15 mouse cellular contexts compared by ENCODE assay signal in the genomic region with DNA sequence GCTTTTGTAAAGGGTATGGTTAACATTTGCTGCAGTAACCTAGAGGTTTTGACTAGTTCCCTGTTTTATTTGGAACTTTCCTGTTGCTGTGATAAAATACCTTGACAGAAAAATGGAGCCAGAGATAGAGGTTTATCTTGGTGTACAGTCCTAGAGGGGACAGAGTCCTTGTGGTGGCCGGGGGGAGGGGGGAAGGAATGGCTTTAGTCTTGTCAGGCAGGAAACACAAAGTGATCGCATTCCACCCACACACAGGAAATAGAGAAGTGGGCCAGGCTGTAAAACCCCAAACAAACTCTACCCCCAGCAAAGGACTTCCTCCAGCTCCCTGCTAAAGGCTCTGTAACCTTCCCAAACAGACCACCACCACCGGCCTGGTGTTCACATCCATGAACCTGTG.
DNase-seq lines count a peak whose midpoint lies in the region; ATAC-seq and TF ChIP-seq lines count a peak whose summit lies in the region.
"Had no signal": no experiment of that assay in that cellular context is flagged by ENCODE, and none has a peak within 500 bp of the region (broad histone marks: within the 10 kb centered on the region; RNA-seq: fewer than 3 reads in every experiment).

No protein-coding gene starts in this region.

- peak; percentile 38 for DNase-seq in thymus, adult 2 months
- no peak for DNase-seq in thymus, adult 18-20 months
- peak; percentile 39 for DNase-seq in induced T-regulatory cell, adult 2 months (ENCODE audit: low read depth)
- DNase-seq in gastrocnemius, adult 2 months: no peak
- no peak for DNase-seq in cerebellum, adult 18-20 months
- DNase-seq: cerebellum, postnatal 10 days; kidney, postnatal 25 days; left cerebral cortex, postnatal 4 days had no signal

- H3K27ac ChIP-seq in thymus, adult 2 months (ENCODE audit: control insufficient read depth, insufficient read depth, low read length): peak overlapping the region; percentile 59; the same call in 1 of the 2 replicates
- H3K27ac ChIP-seq in hindbrain, embryonic 13.5 days: no peak overlapping the region
- no peak overlapping the region for H3K27ac ChIP-seq in gastrocnemius, adult 2 months
- H3K27ac ChIP-seq in hindbrain, embryonic 16.5 days (ENCODE audit: low read depth, low read length): no peak overlapping the region
- H3K27ac ChIP-seq: embryonic facial prominence, embryonic 10.5 days; heart, embryonic 15.5 days; lung, embryonic 15.5 days had no signal

- H3K36me3 ChIP-seq in thymus, adult 2 months (ENCODE audit: control insufficient read depth, insufficient read depth, low read length): no peaks in the 10 kb centered on the region
- peaks cover 84% of the 10 kb centered on the region for H3K36me3 ChIP-seq in megakaryocyte, embryonic 14.5 days (replicated peaks; ENCODE audit: low read length)
- peaks cover 14% of the 10 kb centered on the region for H3K36me3 ChIP-seq in hindbrain, embryonic 13.5 days
- no peaks in the 10 kb centered on the region for H3K36me3 ChIP-seq in hindbrain, embryonic 16.5 days (ENCODE audit: control insufficient read depth, insufficient read depth, low read length)

- no peak for ATAC-seq in hindbrain, embryonic 13.5 days (ENCODE audit: low FRiP score)
- no peak for ATAC-seq in hindbrain, embryonic 16.5 days

- intact Hi-C loops in gastrocnemius, adult 2 months (cut with DNase I): no loop called here

- TF ChIP-seq CTCF in thymus, adult 2 months (IDR thresholded peaks at IDR 0.05; ENCODE audit: borderline replicate concordance, control insufficient read depth, extremely low read depth, insufficient read depth, low read length, poor library complexity): no peak
- TF ChIP-seq CTCF in gastrocnemius, adult 2 months (IDR thresholded peaks at IDR 0.05): no peak

- WGBS in thymus, adult 2 months: 7% methylated on average over 3 of the region's 3 CpGs
- 90% methylated on average over 3 of the region's 3 CpGs for WGBS in hindbrain, embryonic 13.5 days
- WGBS in hindbrain, embryonic 16.5 days: 82% methylated on average over 3 of the region's 3 CpGs

- no peak overlapping the region for H3K4me2 ChIP-seq in hindbrain, embryonic 13.5 days
- H3K4me2 ChIP-seq in hindbrain, embryonic 16.5 days (ENCODE audit: low read length): no peak overlapping the region
- H3K4me2 ChIP-seq: heart, embryonic 15.5 days; lung, embryonic 15.5 days; midbrain, embryonic 11.5 days had no signal

- no peak overlapping the region for H3K4me3 ChIP-seq in thymus, adult 2 months (ENCODE audit: control insufficient read depth, insufficient read depth, low read length)
- H3K4me3 ChIP-seq in megakaryocyte, embryonic 14.5 days (replicated peaks): peak overlapping the region; percentile 81
- H3K4me3 ChIP-seq in hindbrain, embryonic 13.5 days: no peak overlapping the region
- no peak overlapping the region for H3K4me3 ChIP-seq in gastrocnemius, adult 2 months
- no peak overlapping the region for H3K4me3 ChIP-seq in hindbrain, embryonic 16.5 days (ENCODE audit: low read length)
- H3K4me3 ChIP-seq: embryonic facial prominence, embryonic 10.5 days; heart, embryonic 15.5 days; lung, embryonic 15.5 days had no signal

- no peak overlapping the region for H3K9ac ChIP-seq in hindbrain, embryonic 13.5 days
- H3K9ac ChIP-seq in hindbrain, embryonic 16.5 days (ENCODE audit: low read depth, low read length): no peak overlapping the region
- H3K9ac ChIP-seq: heart, embryonic 15.5 days; lung, embryonic 15.5 days had no signal

- TF ChIP-seq POLR2A in thymus, adult 2 months (IDR thresholded peaks at IDR 0.05; ENCODE audit: control insufficient read depth, extremely low read depth, insufficient read depth, low read length, poor library complexity): no peak

- no peaks in the 10 kb centered on the region for H3K27me3 ChIP-seq in thymus, adult 2 months (ENCODE audit: control insufficient read depth, insufficient read depth, low read length)
- H3K27me3 ChIP-seq in megakaryocyte, embryonic 14.5 days (replicated peaks): no peaks in the 10 kb centered on the region
- no peaks in the 10 kb centered on the region for H3K27me3 ChIP-seq in hindbrain, embryonic 13.5 days
- H3K27me3 ChIP-seq in hindbrain, embryonic 16.5 days (replicated peaks; ENCODE audit: control insufficient read depth, insufficient read depth, low read length): no peaks in the 10 kb centered on the region
- H3K27me3 ChIP-seq: heart, embryonic 15.5 days; lung, embryonic 15.5 days had no signal

- peaks cover 14% of the 10 kb centered on the region for H3K4me1 ChIP-seq in thymus, adult 2 months (replicated peaks; ENCODE audit: control insufficient read depth, insufficient read depth, low read length)
- peaks cover 94% of the 10 kb centered on the region for H3K4me1 ChIP-seq in megakaryocyte, embryonic 14.5 days
- peaks cover 23% of the 10 kb centered on the region for H3K4me1 ChIP-seq in hindbrain, embryonic 13.5 days (replicated peaks)
- H3K4me1 ChIP-seq in hindbrain, embryonic 16.5 days (ENCODE audit: control insufficient read depth, insufficient read depth, low read depth, low read length): peaks cover 11% of the 10 kb centered on the region

- H3K9me3 ChIP-seq in megakaryocyte, embryonic 14.5 days: peaks cover 15% of the 10 kb centered on the region
- no peaks in the 10 kb centered on the region for H3K9me3 ChIP-seq in hindbrain, embryonic 13.5 days
- H3K9me3 ChIP-seq in hindbrain, embryonic 16.5 days (ENCODE audit: control insufficient read depth, low read length): no peaks in the 10 kb centered on the region
- H3K9me3 ChIP-seq: embryonic facial prominence, embryonic 10.5 days; heart, embryonic 15.5 days; lung, embryonic 15.5 days had no signal

Comparison
In these comparisons a context has a peak if more than half of its experiments do, and no peak if none do; other contexts are left out.
1. DNase-seq: peak in thymus, adult 2 months (single experiment) and induced T-regulatory cell, adult 2 months (single experiment); none in thymus, adult 18-20 months (0 of 2), gastrocnemius, adult 2 months (single experiment) and cerebellum, adult 18-20 months (0 of 2).